Mouse (Mus musculus): ENCODE data around the gene Cnmd.

GRCm38 (mm10) chr14:79660467-79660866 is 1.5 kb downstream of the Cnmd start:
- TF ChIP-seq POLR2A (IDR thresholded peaks at IDR 0.05; ENCODE audit: low read depth, low read length) (no peak), CTCF (IDR thresholded peaks at IDR 0.05; ENCODE audit: extremely low read depth, insufficient read depth, insufficient read length, insufficient replicate concordance) (no peak)
